Comparison of ENCODE assay signal across 7 mouse cellular contexts in genomic region chr7:105742539-105743215, GRCm38 (mm10). TPM values are rescaled to one million over a fixed set of nuclear protein-coding genes. Genes with fewer than 3 reads are reported as not detected.
A peak's percentile ranks its signal among the peaks of the same experiment; 100 is the strongest.
DNase-seq lines count a peak whose midpoint lies in the region; ATAC-seq and TF ChIP-seq lines count a peak whose summit lies in the region.
"Not testable (repeated sequence)": the region's sequence is repeated elsewhere in the genome, so short reads cannot be mapped to it uniquely, and the experiment has no call there.

No protein-coding gene starts in this region.

- H3K36me3 ChIP-seq in forebrain, embryonic 10.5 days (replicated peaks), result peaks cover 51% of the 10 kb centered on the region
- H3K36me3 ChIP-seq in heart, embryonic 12.5 days, result peaks cover 53% of the 10 kb centered on the region
- peaks cover 54% of the 10 kb centered on the region for H3K36me3 ChIP-seq in hindbrain, embryonic 14.5 days (replicated peaks; ENCODE audit: control insufficient read depth, insufficient read depth)
- peaks cover 53% of the 10 kb centered on the region for H3K36me3 ChIP-seq in limb, embryonic 10.5 days
- peaks cover 23% of the 10 kb centered on the region for H3K36me3 ChIP-seq in liver, embryonic 16.5 days (ENCODE audit: control insufficient read depth, insufficient read depth)
- peaks cover 23% of the 10 kb centered on the region for H3K36me3 ChIP-seq in myocyte (ENCODE audit: control insufficient read depth, insufficient read depth)

- H3K9me3 ChIP-seq in forebrain, embryonic 10.5 days; heart, embryonic 12.5 days (replicated peaks); hindbrain, embryonic 14.5 days (ENCODE audit: control insufficient read depth, low read length); limb, embryonic 10.5 days (replicated peaks); liver, embryonic 16.5 days (replicated peaks; ENCODE audit: control insufficient read depth, low read length): not testable (repeated sequence)

- not testable (repeated sequence) for ATAC-seq in heart, embryonic 12.5 days (ENCODE audit: insufficient number of reproducible peaks, low FRiP score); hindbrain, embryonic 14.5 days (ENCODE audit: low FRiP score); liver, embryonic 16.5 days (ENCODE audit: low read depth)

- 87% methylated on average over 7 of the region's 7 CpGs for WGBS in forebrain, embryonic 10.5 days
- WGBS in heart, embryonic 12.5 days, result 80% methylated on average over 7 of the region's 7 CpGs
- WGBS in hindbrain, embryonic 14.5 days, result 92% methylated on average over 7 of the region's 7 CpGs
- WGBS in limb, embryonic 10.5 days, result 89% methylated on average over 7 of the region's 7 CpGs
- WGBS in liver, embryonic 16.5 days (ENCODE audit: insufficient replicate concordance), result 79% methylated on average over 7 of the region's 7 CpGs

- H3K27ac ChIP-seq in forebrain, embryonic 10.5 days; hindbrain, embryonic 14.5 days; limb, embryonic 10.5 days; liver, embryonic 16.5 days (ENCODE audit: low read length): not testable (repeated sequence)
- H3K27ac ChIP-seq in heart, embryonic 12.5 days (ENCODE audit: poor library complexity, severe bottlenecking), result 0 out of 2 replicates have a peak overlapping the region, but pooled peaks have one; percentile 17

- not testable (repeated sequence) for H3ac ChIP-seq in myocyte (ENCODE audit: control insufficient read depth, insufficient read length)

- TF ChIP-seq POLR2A in myocyte (IDR thresholded peaks at IDR 0.05; ENCODE audit: insufficient read length, low read depth), result peak; percentile 17

- H3K79me2 ChIP-seq in myocyte (ENCODE audit: control insufficient read depth, insufficient read depth), result peaks cover 36% of the 10 kb centered on the region

- H3K4me2 ChIP-seq in heart, embryonic 12.5 days, result peak overlapping the region; percentile 92
- H3K4me2 ChIP-seq in hindbrain, embryonic 14.5 days (replicated peaks), result peak overlapping the region; percentile 93; the same call in 1 of the 2 replicates
- H3K4me2 ChIP-seq in liver, embryonic 16.5 days (ENCODE audit: low read depth, low read length), result peak overlapping the region; percentile 90
- not testable (repeated sequence) for H3K4me2 ChIP-seq in myocyte (ENCODE audit: low read depth)

- H3K27me3 ChIP-seq in forebrain, embryonic 10.5 days (ENCODE audit: poor library complexity, severe bottlenecking); heart, embryonic 12.5 days (replicated peaks); hindbrain, embryonic 14.5 days (ENCODE audit: control insufficient read depth, insufficient read depth, low read length); limb, embryonic 10.5 days (ENCODE audit: low read depth, poor library complexity, severe bottlenecking); liver, embryonic 16.5 days (ENCODE audit: control insufficient read depth, insufficient read depth, low read depth, low read length); myocyte (ENCODE audit: control insufficient read depth, insufficient read depth, insufficient read length): not testable (repeated sequence)

- peak; percentile 28 for DNase-seq in cerebellum, adult 9-11 months
- not testable (repeated sequence) for DNase-seq in forebrain, embryonic 10.5 days (ENCODE audit: extremely low spot score, low spot score); hindbrain, embryonic 14.5 days (ENCODE audit: low spot score); limb, embryonic 10.5 days (ENCODE audit: low spot score)

- H3K9ac ChIP-seq in heart, embryonic 12.5 days; liver, embryonic 16.5 days (ENCODE audit: low read depth, low read length): not testable (repeated sequence)
- 0 out of 2 replicates have a peak overlapping the region, but pooled peaks have one; percentile 94 for H3K9ac ChIP-seq in hindbrain, embryonic 14.5 days

- H3K4me3 ChIP-seq in forebrain, embryonic 10.5 days, result peak overlapping the region; percentile 95
- not testable (repeated sequence) for H3K4me3 ChIP-seq in heart, embryonic 12.5 days
- peak overlapping the region; percentile 97; the same call in 1 of the 2 replicates for H3K4me3 ChIP-seq in hindbrain, embryonic 14.5 days (replicated peaks; ENCODE audit: low read length)
- H3K4me3 ChIP-seq in limb, embryonic 10.5 days, result peak overlapping the region; percentile 96
- peak overlapping the region; percentile 92; the same call in 1 of the 2 replicates for H3K4me3 ChIP-seq in liver, embryonic 16.5 days (ENCODE audit: low read depth, low read length)
- H3K4me3 ChIP-seq in myocyte, result peak overlapping the region; percentile 32

- H3K4me1 ChIP-seq in forebrain, embryonic 10.5 days, result peaks cover 39% of the 10 kb centered on the region
- H3K4me1 ChIP-seq in heart, embryonic 12.5 days (replicated peaks), result peaks cover 35% of the 10 kb centered on the region
- H3K4me1 ChIP-seq in hindbrain, embryonic 14.5 days (replicated peaks; ENCODE audit: control insufficient read depth, insufficient read depth, low read length), result peaks cover 14% of the 10 kb centered on the region
- peaks cover 27% of the 10 kb centered on the region for H3K4me1 ChIP-seq in limb, embryonic 10.5 days
- H3K4me1 ChIP-seq in liver, embryonic 16.5 days (ENCODE audit: control insufficient read depth, low read depth, low read length), result peaks cover 35% of the 10 kb centered on the region

RNA-seq across cellular contexts. Expression of gene Taf10, which starts 1.5 kb away (rescaled TPM):
- 178 and 183 TPM in 2 replicates for polyA plus RNA-seq in forebrain, embryonic 10.5 days (2016; fragmentation: Nextera tagmentation; extraction: Ambion mirVana)
- polyA plus RNA-seq in heart, embryonic 12.5 days (2016; fragmentation: Nextera tagmentation; extraction: Ambion mirVana), result 142 and 160 TPM in 2 replicates
- polyA plus RNA-seq in hindbrain, embryonic 14.5 days (2014; fragmentation: Nextera tagmentation; extraction: Ambion mirVana), result 128 and 140 TPM in 2 replicates
- polyA plus RNA-seq in limb, embryonic 10.5 days (2016; fragmentation: Nextera tagmentation; extraction: Ambion mirVana), result 165 and 180 TPM in 2 replicates
- 82.4 and 84.8 TPM in 2 replicates for polyA plus RNA-seq in liver, embryonic 16.5 days (2015; fragmentation: Nextera tagmentation; extraction: Ambion mirVana)
- 249 TPM for polyA plus RNA-seq in myocyte (2012; fragmentation: generic; extraction: Trizol)

RNA-seq across cellular contexts. Expression of gene Rrp8, which starts 5.5 kb away (rescaled TPM):
- polyA plus RNA-seq in forebrain, embryonic 10.5 days (2016; fragmentation: Nextera tagmentation; extraction: Ambion mirVana), result 43.5 and 46.5 TPM in 2 replicates
- polyA plus RNA-seq in heart, embryonic 12.5 days (2016; fragmentation: Nextera tagmentation; extraction: Ambion mirVana), result 29.1 and 30.9 TPM in 2 replicates
- polyA plus RNA-seq in hindbrain, embryonic 14.5 days (2014; fragmentation: Nextera tagmentation; extraction: Ambion mirVana), result 21.3 and 24.1 TPM in 2 replicates
- 44.1 and 54.1 TPM in 2 replicates for polyA plus RNA-seq in limb, embryonic 10.5 days (2016; fragmentation: Nextera tagmentation; extraction: Ambion mirVana)
- polyA plus RNA-seq in liver, embryonic 16.5 days (2015; fragmentation: Nextera tagmentation; extraction: Ambion mirVana), result 11.0 and 11.5 TPM in 2 replicates
- polyA plus RNA-seq in myocyte (2012; fragmentation: generic; extraction: Trizol), result 15.5 TPM

RNA-seq across cellular contexts. Expression of gene Ilk, which starts 6.3 kb away (rescaled TPM):
- polyA plus RNA-seq in forebrain, embryonic 10.5 days (2016; fragmentation: Nextera tagmentation; extraction: Ambion mirVana), result 208 and 211 TPM in 2 replicates
- polyA plus RNA-seq in heart, embryonic 12.5 days (2016; fragmentation: Nextera tagmentation; extraction: Ambion mirVana), result 384 and 391 TPM in 2 replicates
- 206 and 220 TPM in 2 replicates for polyA plus RNA-seq in hindbrain, embryonic 14.5 days (2014; fragmentation: Nextera tagmentation; extraction: Ambion mirVana)
- 195 and 200 TPM in 2 replicates for polyA plus RNA-seq in limb, embryonic 10.5 days (2016; fragmentation: Nextera tagmentation; extraction: Ambion mirVana)
- polyA plus RNA-seq in liver, embryonic 16.5 days (2015; fragmentation: Nextera tagmentation; extraction: Ambion mirVana), result 114 and 116 TPM in 2 replicates
- 250 TPM for polyA plus RNA-seq in myocyte (2012; fragmentation: generic; extraction: Trizol)

RNA-seq across cellular contexts. Expression of gene Tpp1, which starts 9.4 kb away (rescaled TPM):
- polyA plus RNA-seq in forebrain, embryonic 10.5 days (2016; fragmentation: Nextera tagmentation; extraction: Ambion mirVana), result 60.2 and 62.6 TPM in 2 replicates
- 87.7 and 97.8 TPM in 2 replicates for polyA plus RNA-seq in heart, embryonic 12.5 days (2016; fragmentation: Nextera tagmentation; extraction: Ambion mirVana)
- polyA plus RNA-seq in hindbrain, embryonic 14.5 days (2014; fragmentation: Nextera tagmentation; extraction: Ambion mirVana), result 48.2 and 51.6 TPM in 2 replicates
- polyA plus RNA-seq in limb, embryonic 10.5 days (2016; fragmentation: Nextera tagmentation; extraction: Ambion mirVana), result 39.8 and 40.5 TPM in 2 replicates
- polyA plus RNA-seq in liver, embryonic 16.5 days (2015; fragmentation: Nextera tagmentation; extraction: Ambion mirVana), result 65.0 and 73.5 TPM in 2 replicates
- 40.4 TPM for polyA plus RNA-seq in myocyte (2012; fragmentation: generic; extraction: Trizol)

RNA-seq across cellular contexts. Expression of gene Dchs1, which starts 44.8 kb away (rescaled TPM):
- polyA plus RNA-seq in forebrain, embryonic 10.5 days (2016; fragmentation: Nextera tagmentation; extraction: Ambion mirVana), result 8.8 and 9.9 TPM in 2 replicates
- 8.7 and 9.4 TPM in 2 replicates for polyA plus RNA-seq in heart, embryonic 12.5 days (2016; fragmentation: Nextera tagmentation; extraction: Ambion mirVana)
- polyA plus RNA-seq in hindbrain, embryonic 14.5 days (2014; fragmentation: Nextera tagmentation; extraction: Ambion mirVana), result 21.1 and 23.2 TPM in 2 replicates
- polyA plus RNA-seq in limb, embryonic 10.5 days (2016; fragmentation: Nextera tagmentation; extraction: Ambion mirVana), result 17.3 and 21.2 TPM in 2 replicates
- 0.77 and 0.91 TPM in 2 replicates for polyA plus RNA-seq in liver, embryonic 16.5 days (2015; fragmentation: Nextera tagmentation; extraction: Ambion mirVana)
- polyA plus RNA-seq in myocyte (2012; fragmentation: generic; extraction: Trizol), result 0.49 TPM
